Mouse (Mus musculus): ENCODE results near the gene Amdhd1. TPM values are rescaled to one million over a fixed set of nuclear protein-coding genes. Genes with fewer than 3 reads are reported as not detected.

Gene Amdhd1
- polyA plus RNA-seq, 1 experiment, result 0.44 TPM

DNA sequence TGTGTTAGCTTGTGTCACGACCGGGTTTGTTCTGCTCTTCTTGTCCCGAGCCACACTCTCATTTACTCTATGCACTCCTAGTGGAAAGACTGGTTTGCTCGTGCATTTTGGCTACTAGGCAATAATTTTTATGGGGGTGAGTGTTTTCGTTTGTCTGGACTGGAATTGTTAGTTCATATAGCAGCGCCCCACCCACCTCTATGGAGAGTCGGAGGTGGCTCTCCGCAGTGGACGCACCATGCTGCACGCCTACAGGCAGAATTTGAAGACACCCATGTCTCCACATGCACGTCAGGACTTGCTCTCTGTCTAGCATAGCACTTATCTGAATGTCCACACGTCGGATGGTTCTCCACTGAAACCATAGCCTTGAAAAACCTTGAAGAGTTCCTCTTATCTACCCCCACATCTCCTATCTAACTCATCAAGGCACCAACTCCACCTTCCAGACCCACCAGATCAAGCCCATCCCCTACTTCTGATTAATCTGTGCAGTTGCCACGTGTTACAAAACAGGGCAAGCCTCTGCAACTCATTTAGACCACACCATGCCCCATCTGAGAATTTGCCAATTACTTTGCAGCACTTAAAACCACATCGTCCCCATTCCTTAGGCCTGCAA is 30.2 kb downstream of the Amdhd1 start:
- 90% methylated on average over 15 of the region's 15 CpGs for WGBS
- no peaks in the 10 kb centered on the region for H3K36me3 ChIP-seq (ENCODE audit: control insufficient read depth, insufficient read depth, low read length)
- no peaks in the 10 kb centered on the region for H3K27me3 ChIP-seq (ENCODE audit: control insufficient read depth, insufficient read depth, low read length)
- no peaks in the 10 kb centered on the region for H3K4me1 ChIP-seq (replicated peaks; ENCODE audit: control insufficient read depth, insufficient read depth, low read length)
- DNase-seq, result no peak
- no peak overlapping the region for H3K4me3 ChIP-seq (ENCODE audit: control insufficient read depth, insufficient read depth, low read length)
- H3K27ac ChIP-seq (ENCODE audit: control insufficient read depth, insufficient read depth, low read length), result no peak overlapping the region
- TF ChIP-seq CTCF (IDR thresholded peaks at IDR 0.05; ENCODE audit: borderline replicate concordance, control insufficient read depth, extremely low read depth, insufficient read depth, low read length, poor library complexity) (no peak), POLR2A (IDR thresholded peaks at IDR 0.05; ENCODE audit: control insufficient read depth, extremely low read depth, insufficient read depth, low read length, poor library complexity) (no peak)

DNA sequence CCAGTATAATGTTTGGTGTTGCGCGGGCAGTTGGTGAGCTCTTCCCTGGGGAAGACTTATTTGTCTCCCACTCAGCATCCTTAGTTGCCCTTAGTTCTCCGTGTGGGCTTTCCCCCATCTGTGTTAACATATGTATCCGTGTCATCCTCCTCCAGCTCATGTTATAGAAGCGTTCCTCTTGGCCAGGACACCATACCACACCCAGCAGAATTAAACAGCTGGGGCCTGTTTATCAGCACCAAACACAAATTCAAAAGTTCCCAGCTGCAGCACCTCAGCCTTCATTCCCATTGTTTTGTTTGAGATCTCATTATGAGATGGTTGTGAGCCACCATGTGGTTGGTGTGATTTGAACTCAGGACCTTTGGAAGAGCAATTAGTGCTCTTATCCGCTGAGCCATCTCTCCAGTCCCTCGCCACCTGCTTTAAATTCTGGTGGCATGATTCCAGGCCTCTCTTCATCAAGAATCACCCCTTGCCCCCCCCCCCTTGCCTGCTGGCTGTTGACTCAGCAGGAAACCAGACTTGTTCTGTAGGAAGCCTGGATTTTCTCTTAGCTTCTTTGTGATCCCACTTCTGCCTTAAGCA is 31.4 kb downstream of the Amdhd1 start:
- Histone ChIP-seq H3K4me3 (ENCODE audit: control insufficient read depth, insufficient read depth, low read length) (no peak overlapping the region), H3K4me1 (replicated peaks; ENCODE audit: control insufficient read depth, insufficient read depth, low read length) (no peaks in the 10 kb centered on the region), H3K27me3 (ENCODE audit: control insufficient read depth, insufficient read depth, low read length) (no peaks in the 10 kb centered on the region), H3K36me3 (ENCODE audit: control insufficient read depth, insufficient read depth, low read length) (no peaks in the 10 kb centered on the region), H3K27ac (ENCODE audit: control insufficient read depth, insufficient read depth, low read length) (no peak overlapping the region)
- DNase-seq, result no peak
- WGBS, result 92% methylated on average over 7 of the region's 7 CpGs
- TF ChIP-seq POLR2A (IDR thresholded peaks at IDR 0.05; ENCODE audit: control insufficient read depth, extremely low read depth, insufficient read depth, low read length, poor library complexity) (no peak), CTCF (IDR thresholded peaks at IDR 0.05; ENCODE audit: borderline replicate concordance, control insufficient read depth, extremely low read depth, insufficient read depth, low read length, poor library complexity) (no peak)

DNA sequence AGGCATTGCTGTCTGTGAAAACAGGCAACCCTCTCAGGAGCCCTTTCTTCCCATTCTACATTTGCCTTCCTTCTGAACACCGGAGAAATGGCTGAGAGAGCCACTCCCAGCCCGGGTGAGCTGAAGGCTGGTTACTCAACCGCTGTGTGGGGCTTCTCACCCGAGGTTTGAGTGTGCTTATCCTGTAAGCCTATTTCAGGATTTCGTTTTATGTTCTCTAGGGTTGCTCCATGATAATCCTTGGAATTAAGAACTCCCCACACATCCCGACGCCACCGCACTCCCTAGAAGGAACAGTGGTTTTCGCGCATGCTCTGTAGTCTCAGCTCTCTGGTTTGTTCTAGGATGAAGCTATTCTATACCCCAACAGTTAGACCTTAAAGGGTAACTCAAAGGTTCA is 38.5 kb downstream of the Amdhd1 start:
- Histone ChIP-seq H3K4me3 (ENCODE audit: control insufficient read depth, insufficient read depth, low read length) (no peak overlapping the region), H3K27ac (ENCODE audit: control insufficient read depth, insufficient read depth, low read length) (no peak overlapping the region), H3K4me1 (replicated peaks; ENCODE audit: control insufficient read depth, insufficient read depth, low read length) (peaks cover 7% of the 10 kb centered on the region; the same call in 1 of the 2 replicates), H3K36me3 (ENCODE audit: control insufficient read depth, insufficient read depth, low read length) (no peaks in the 10 kb centered on the region), H3K27me3 (ENCODE audit: control insufficient read depth, insufficient read depth, low read length) (no peaks in the 10 kb centered on the region)
- no peak for DNase-seq
- WGBS, result 96% methylated on average over 10 of the region's 10 CpGs
- no peak for TF ChIP-seq CTCF (IDR thresholded peaks at IDR 0.05; ENCODE audit: borderline replicate concordance, control insufficient read depth, extremely low read depth, insufficient read depth, low read length, poor library complexity)
- no peak for TF ChIP-seq POLR2A (IDR thresholded peaks at IDR 0.05; ENCODE audit: control insufficient read depth, extremely low read depth, insufficient read depth, low read length, poor library complexity)

DNA sequence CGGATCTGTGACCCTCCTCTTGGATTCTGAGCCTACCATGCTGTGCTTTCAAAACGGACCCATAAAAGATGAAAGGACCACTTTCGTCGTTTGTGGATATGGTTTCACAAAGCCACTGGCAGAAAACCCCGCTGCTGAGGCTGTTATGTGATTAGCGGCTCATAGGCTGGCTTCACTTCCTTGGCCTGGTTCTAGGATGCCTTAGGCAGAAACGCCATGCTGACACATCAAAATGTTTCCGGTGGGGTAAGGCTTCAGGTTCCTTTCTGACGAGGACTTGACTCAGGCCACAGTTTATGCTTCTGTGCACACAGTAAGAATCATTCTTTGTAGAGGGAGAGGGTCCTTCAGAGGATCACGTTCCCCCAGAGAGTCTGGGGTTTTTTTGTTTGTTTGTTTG is 39.0 kb downstream of the Amdhd1 start:
- H3K27me3 ChIP-seq (ENCODE audit: control insufficient read depth, insufficient read depth, low read length), result no peaks in the 10 kb centered on the region
- no peak overlapping the region for H3K27ac ChIP-seq (ENCODE audit: control insufficient read depth, insufficient read depth, low read length)
- H3K36me3 ChIP-seq (ENCODE audit: control insufficient read depth, insufficient read depth, low read length), result no peaks in the 10 kb centered on the region
- no peak for DNase-seq
- TF ChIP-seq POLR2A (IDR thresholded peaks at IDR 0.05; ENCODE audit: control insufficient read depth, extremely low read depth, insufficient read depth, low read length, poor library complexity) (no peak), CTCF (IDR thresholded peaks at IDR 0.05; ENCODE audit: borderline replicate concordance, control insufficient read depth, extremely low read depth, insufficient read depth, low read length, poor library complexity) (no peak)
- H3K4me3 ChIP-seq (ENCODE audit: control insufficient read depth, insufficient read depth, low read length), result no peak overlapping the region
- H3K4me1 ChIP-seq (replicated peaks; ENCODE audit: control insufficient read depth, insufficient read depth, low read length), result peaks cover 7% of the 10 kb centered on the region; the same call in 1 of the 2 replicates
- 32% methylated on average over 10 of the region's 10 CpGs for WGBS

DNA sequence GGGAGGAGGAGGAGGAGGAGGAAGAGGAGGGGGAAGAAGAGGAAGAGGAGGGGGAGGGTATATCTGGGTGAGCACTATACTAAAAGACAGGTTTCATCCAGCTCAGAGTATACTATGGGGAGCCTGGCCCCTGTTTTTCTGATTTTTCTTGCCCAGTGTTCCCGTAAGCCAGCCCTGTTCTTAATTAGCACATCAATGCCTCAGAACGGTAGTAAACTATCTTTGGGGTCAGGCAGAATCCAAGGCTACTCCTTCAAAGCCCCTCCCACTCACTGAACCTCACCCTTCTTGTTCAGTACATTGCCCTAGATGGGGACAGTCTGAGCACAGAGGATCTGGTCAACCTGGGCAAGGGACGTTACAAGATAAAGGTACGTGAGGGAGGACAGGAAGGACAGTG is 49.4 kb downstream of the Amdhd1 start:
- H3K27me3 ChIP-seq (ENCODE audit: control insufficient read depth, insufficient read depth, low read length), result no peaks in the 10 kb centered on the region
- H3K4me3 ChIP-seq (ENCODE audit: control insufficient read depth, insufficient read depth, low read length), result no peak overlapping the region
- WGBS, result 90% methylated on average over 4 of the region's 4 CpGs
- TF ChIP-seq POLR2A (IDR thresholded peaks at IDR 0.05; ENCODE audit: control insufficient read depth, extremely low read depth, insufficient read depth, low read length, poor library complexity) (no peak), CTCF (IDR thresholded peaks at IDR 0.05; ENCODE audit: borderline replicate concordance, control insufficient read depth, extremely low read depth, insufficient read depth, low read length, poor library complexity) (no peak)
- no peak for DNase-seq
- H3K27ac ChIP-seq (ENCODE audit: control insufficient read depth, insufficient read depth, low read length), result no peak overlapping the region
- no peaks in the 10 kb centered on the region for H3K36me3 ChIP-seq (ENCODE audit: control insufficient read depth, insufficient read depth, low read length)
- no peaks in the 10 kb centered on the region for H3K4me1 ChIP-seq (replicated peaks; ENCODE audit: control insufficient read depth, insufficient read depth, low read length)

DNA sequence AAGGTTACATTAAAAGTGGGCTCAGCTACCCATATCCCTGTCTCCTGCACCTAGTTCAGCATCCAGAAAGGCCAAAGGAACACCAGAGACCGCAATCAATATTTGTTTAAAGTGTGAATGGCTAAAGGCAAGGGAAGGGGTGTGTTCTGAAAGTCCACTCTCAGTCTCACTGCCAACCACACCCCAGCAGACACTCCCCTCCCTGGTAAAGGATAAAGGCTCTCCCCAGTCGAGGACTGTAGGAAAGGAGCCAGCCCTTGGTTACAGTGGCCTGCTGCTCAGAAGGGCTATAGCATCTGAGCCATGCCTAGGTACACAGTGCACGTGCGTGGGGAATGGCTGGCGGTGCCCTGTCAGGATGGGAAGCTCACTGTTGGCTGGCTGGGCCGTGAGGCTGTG is 51.0 kb downstream of the Amdhd1 start:
- Histone ChIP-seq H3K27ac (ENCODE audit: control insufficient read depth, insufficient read depth, low read length) (no peak overlapping the region), H3K4me3 (ENCODE audit: control insufficient read depth, insufficient read depth, low read length) (no peak overlapping the region), H3K27me3 (ENCODE audit: control insufficient read depth, insufficient read depth, low read length) (no peaks in the 10 kb centered on the region), H3K4me1 (replicated peaks; ENCODE audit: control insufficient read depth, insufficient read depth, low read length) (no peaks in the 10 kb centered on the region), H3K36me3 (ENCODE audit: control insufficient read depth, insufficient read depth, low read length) (peaks cover 6% of the 10 kb centered on the region)
- TF ChIP-seq POLR2A (IDR thresholded peaks at IDR 0.05; ENCODE audit: control insufficient read depth, extremely low read depth, insufficient read depth, low read length, poor library complexity), result no peak
- TF ChIP-seq CTCF (IDR thresholded peaks at IDR 0.05; ENCODE audit: borderline replicate concordance, control insufficient read depth, extremely low read depth, insufficient read depth, low read length, poor library complexity), result no peak
- WGBS, result 92% methylated on average over 6 of the region's 6 CpGs
- no peak for DNase-seq
